Mouse (Mus musculus) heart, embryonic 13.5 days (tissue): ENCODE data around the gene Stpg2. TPM values are rescaled to one million over a fixed set of nuclear protein-coding genes. Genes with fewer than 3 reads are reported as not detected.
"Not testable (repeated sequence)": the region's sequence is repeated elsewhere in the genome, so short reads cannot be mapped to it uniquely, and the experiment has no call there.

Experiments
- ATAC-seq: fragments of 200-750 bp; cut with Nextera tagmentation; 2 replicates; pipeline ENCODE4 v1.8.0; 2017; ENCODE audit warnings: moderate TSS enrichment; ENCODE audit not compliant: insufficient number of reproducible peaks, low FRiP score, low TSS enrichment; ENCODE audit errors: extremely low read depth
- H3K27ac ChIP-seq: fragments of 300-500 bp; sonication (generic); replicated peaks from 2 replicates; pipeline ENCODE4 v1.5.1; 2015; ENCODE audit warnings: moderate library complexity, mild to moderate bottlenecking, inconsistent platforms
- H3K27me3 ChIP-seq: fragments of 300-500 bp; sonication (generic); replicated peaks from 2 replicates; pipeline ENCODE4 v1.6.1; 2015; ENCODE audit warnings: mild to moderate bottlenecking, inconsistent platforms
- H3K36me3 ChIP-seq: fragments of 300-500 bp; sonication (generic); 2 replicates; pipeline ENCODE4 v1.6.1; 2015; ENCODE audit warnings: mild to moderate bottlenecking, inconsistent platforms
- H3K4me1 ChIP-seq: fragments of 300-500 bp; sonication (generic); 2 replicates; pipeline ENCODE4 v1.6.1; 2015; ENCODE audit warnings: inconsistent platforms
- H3K4me2 ChIP-seq: fragments of 300-500 bp; sonication (generic); 2 replicates; pipeline ENCODE4 v1.6.1; 2015; ENCODE audit warnings: inconsistent platforms, mild to moderate bottlenecking, moderate library complexity
- H3K4me3 ChIP-seq: fragments of 300-500 bp; sonication (generic); 2 replicates; pipeline ENCODE4 v1.5.1; 2015; ENCODE audit warnings: moderate library complexity, mild to moderate bottlenecking, inconsistent platforms
- H3K9ac ChIP-seq: fragments of 300-500 bp; sonication (generic); 2 replicates; pipeline ENCODE4 v1.6.1; 2015; ENCODE audit warnings: inconsistent platforms, mild to moderate bottlenecking, moderate library complexity
- H3K9me3 ChIP-seq: fragments of 300-500 bp; sonication (generic); 2 replicates; pipeline ENCODE4 v1.6.1; 2016; ENCODE audit warnings: inconsistent platforms
- WGBS: fragments of 180-500 bp; shearing (Covaris S2); methylation state at CpG from one replicate; pipeline ENCODE4 v1.1.7; 2015; ENCODE audit warnings: mixed read lengths; 5-methylcytosine and 5-hydroxymethylcytosine counted together
- polyA plus RNA-seq: library from polyadenylated mRNA; unstranded; fragments of >200 nt; fragmentation: Nextera tagmentation; extraction: Ambion mirVana; gene quantifications from 2 replicates; pipeline ENCODE4 v1.2.1, GENCODE M21; 2015

Stpg2 gene
- polyA plus RNA-seq, 1 experiment from 2014 or later, result not detected

DNA sequence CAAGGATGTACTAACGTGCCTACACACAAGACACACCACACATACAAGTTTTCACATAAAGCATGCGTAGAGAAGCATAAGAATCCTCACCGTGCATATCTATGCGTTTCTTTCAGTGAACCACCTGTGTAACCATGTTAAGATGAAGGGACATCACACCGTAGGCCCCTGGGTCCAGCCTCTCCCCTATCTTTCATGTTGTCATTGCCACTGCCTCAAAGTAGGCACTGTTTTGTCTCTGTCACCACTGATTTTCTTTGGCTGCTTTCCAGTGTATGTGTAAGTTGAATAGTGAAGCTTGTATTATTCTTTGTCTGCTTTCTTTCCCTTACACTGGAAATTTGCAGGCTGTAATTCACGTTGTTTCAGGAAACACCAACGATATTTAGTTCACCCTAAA lies 236.7 kb downstream of the Stpg2 start:
- no peak overlapping the region for H3K4me3 ChIP-seq
- H3K4me1 ChIP-seq, result peaks cover 6% of the 10 kb centered on the region; the same call in 1 of the 2 replicates
- ATAC-seq, result no peak
- H3K9me3 ChIP-seq, result no peaks in the 10 kb centered on the region
- 42% methylated on average over 7 of the region's 7 CpGs for WGBS
- 0 out of 2 replicates have a peak overlapping the region, but pooled peaks have one; percentile 15 for H3K4me2 ChIP-seq
- H3K27me3 ChIP-seq, result no peaks in the 10 kb centered on the region
- H3K9ac ChIP-seq, result no peak overlapping the region
- H3K36me3 ChIP-seq, result no peaks in the 10 kb centered on the region
- no peak overlapping the region for H3K27ac ChIP-seq

GRCm38 (mm10) chr3:139495939-139496338 lies 290.4 kb downstream of the Stpg2 start:
- H3K36me3 ChIP-seq, result no peaks in the 10 kb centered on the region
- no peak for ATAC-seq
- H3K9me3 ChIP-seq, result no peaks in the 10 kb centered on the region
- H3K4me1 ChIP-seq, result 0 out of 2 replicates have a peak, but pooled peaks cover 3% of the 10 kb centered on the region
- no peaks in the 10 kb centered on the region for H3K27me3 ChIP-seq
- H3K27ac ChIP-seq, result no peak overlapping the region
- H3K4me3 ChIP-seq, result no peak overlapping the region
- no peak overlapping the region for H3K4me2 ChIP-seq
- no peak overlapping the region for H3K9ac ChIP-seq
- 41% methylated on average over 3 of the region's 3 CpGs for WGBS

GRCm38 (mm10) chr3:139502216-139502615 lies 296.7 kb downstream of the Stpg2 start:
- Histone ChIP-seq H3K4me3 (no peak overlapping the region), H3K9ac (no peak overlapping the region), H3K4me2 (no peak overlapping the region), H3K4me1 (no peaks in the 10 kb centered on the region), H3K27ac (no peak overlapping the region), H3K27me3 (no peaks in the 10 kb centered on the region), H3K9me3 (no peaks in the 10 kb centered on the region), H3K36me3 (no peaks in the 10 kb centered on the region)
- whole genome bisulfite sequencing, result 74% methylated on average over 5 of the region's 5 CpGs
- no peak for ATAC-seq

GRCm38 (mm10) chr3:139509275-139509985 lies 303.9 kb downstream of the Stpg2 start:
- Histone ChIP-seq H3K4me3 (no peak overlapping the region), H3K27ac (no peak overlapping the region), H3K27me3 (no peaks in the 10 kb centered on the region), H3K36me3 (no peaks in the 10 kb centered on the region), H3K9me3 (no peaks in the 10 kb centered on the region), H3K4me2 (no peak overlapping the region), H3K9ac (no peak overlapping the region), H3K4me1 (no peaks in the 10 kb centered on the region)
- 51% methylated on average over 6 of the region's 6 CpGs for WGBS
- no peak for ATAC-seq

GRCm38 (mm10) chr3:139578496-139578895 lies 373.0 kb downstream of the Stpg2 start:
- no peak overlapping the region for H3K4me2 ChIP-seq
- WGBS, result 74% methylated on average over 2 of the region's 2 CpGs
- no peak overlapping the region for H3K4me3 ChIP-seq
- no peaks in the 10 kb centered on the region for H3K4me1 ChIP-seq
- ATAC-seq, result no peak
- no peaks in the 10 kb centered on the region for H3K27me3 ChIP-seq
- no peaks in the 10 kb centered on the region for H3K9me3 ChIP-seq
- no peaks in the 10 kb centered on the region for H3K36me3 ChIP-seq
- H3K27ac ChIP-seq, result no peak overlapping the region
- no peak overlapping the region for H3K9ac ChIP-seq

GRCm38 (mm10) chr3:139581298-139581697 lies 375.8 kb downstream of the Stpg2 start:
- Histone ChIP-seq H3K4me3 (no peak overlapping the region), H3K27me3 (no peaks in the 10 kb centered on the region), H3K27ac (no peak overlapping the region), H3K9me3 (no peaks in the 10 kb centered on the region), H3K4me2 (no peak overlapping the region), H3K9ac (no peak overlapping the region), H3K4me1 (no peaks in the 10 kb centered on the region), H3K36me3 (no peaks in the 10 kb centered on the region)
- no peak for ATAC-seq

GRCm38 (mm10) chr3:139599508-139599907 lies 394.0 kb downstream of the Stpg2 start:
- Histone ChIP-seq H3K4me1 (no peaks in the 10 kb centered on the region), H3K9ac (no peak overlapping the region), H3K4me3 (no peak overlapping the region), H3K27ac (no peak overlapping the region), H3K9me3 (no peaks in the 10 kb centered on the region), H3K36me3 (no peaks in the 10 kb centered on the region), H3K27me3 (no peaks in the 10 kb centered on the region), H3K4me2 (no peak overlapping the region)
- no peak for ATAC-seq
- 64% methylated on average over 3 of the region's 3 CpGs for WGBS

GRCm38 (mm10) chr3:139608267-139608666 lies 402.8 kb downstream of the Stpg2 start:
- not testable (repeated sequence) for H3K4me2 ChIP-seq, H3K27ac ChIP-seq, H3K4me1 ChIP-seq, H3K9me3 ChIP-seq, ATAC-seq, H3K9ac ChIP-seq, H3K36me3 ChIP-seq, H3K27me3 ChIP-seq, H3K4me3 ChIP-seq

GRCm38 (mm10) chr3:139614641-139615040 lies 409.1 kb downstream of the Stpg2 start:
- no peaks in the 10 kb centered on the region for H3K36me3 ChIP-seq
- 49% methylated on average over 3 of the region's 3 CpGs for WGBS

DNA sequence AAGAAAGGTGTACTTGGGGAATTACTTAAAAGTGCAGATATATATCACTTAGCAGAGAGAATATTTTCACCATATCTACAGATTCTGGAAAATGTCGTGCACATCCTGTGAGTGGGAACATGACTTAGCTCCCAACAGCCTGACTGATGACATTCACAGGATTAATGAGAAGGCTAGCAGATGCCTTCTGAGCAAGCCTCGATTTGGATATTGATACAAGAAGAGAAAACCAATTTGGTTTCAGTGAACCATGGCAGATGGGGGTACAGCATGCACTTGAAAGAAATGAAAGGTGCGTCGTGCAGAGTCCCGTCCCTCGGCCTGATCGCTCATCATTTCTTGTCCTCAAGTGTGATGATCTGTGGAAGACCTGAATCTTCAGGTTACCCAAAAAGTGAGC lies 410.3 kb downstream of the Stpg2 start:
- Histone ChIP-seq H3K4me2 (no peak overlapping the region), H3K9ac (no peak overlapping the region), H3K4me3 (no peak overlapping the region), H3K27me3 (no peaks in the 10 kb centered on the region), H3K27ac (no peak overlapping the region), H3K9me3 (no peaks in the 10 kb centered on the region), H3K4me1 (no peaks in the 10 kb centered on the region), H3K36me3 (no peaks in the 10 kb centered on the region)
- ATAC-seq, result no peak
- WGBS, result 79% methylated on average over 7 of the region's 7 CpGs

More at GRCm38 (mm10) chr3:139614641-139615040, 409.1 kb downstream of the Stpg2 start:
- H3K9ac ChIP-seq, result no peak overlapping the region
- no peak for ATAC-seq
- no peaks in the 10 kb centered on the region for H3K27me3 ChIP-seq
- H3K4me2 ChIP-seq, result no peak overlapping the region
- H3K9me3 ChIP-seq, result no peaks in the 10 kb centered on the region
- no peak overlapping the region for H3K4me3 ChIP-seq
- H3K27ac ChIP-seq, result no peak overlapping the region
- no peaks in the 10 kb centered on the region for H3K4me1 ChIP-seq

DNA sequence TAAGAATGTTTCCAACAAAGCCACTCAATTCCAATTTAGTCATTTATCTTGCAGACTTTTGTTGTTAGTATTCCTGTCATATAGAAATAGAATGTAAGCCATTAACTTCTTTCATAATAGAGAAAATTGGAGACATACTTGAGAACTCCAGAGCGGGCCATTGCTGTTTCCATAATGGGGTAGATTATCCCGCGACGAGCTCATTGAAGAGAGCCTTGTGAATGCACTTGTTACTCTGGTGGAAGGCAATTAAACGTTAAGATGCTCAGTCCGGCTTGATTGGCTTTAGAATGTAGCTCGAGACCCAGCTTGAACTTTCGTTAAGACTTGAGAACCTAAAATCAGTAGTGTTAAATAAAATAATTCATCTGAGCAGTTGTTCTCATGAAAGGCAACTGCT lies 432.4 kb downstream of the Stpg2 start:
- ATAC-seq, result no peak
- no peaks in the 10 kb centered on the region for H3K27me3 ChIP-seq
- 77% methylated on average over 8 of the region's 8 CpGs for WGBS

GRCm38 (mm10) chr3:139651505-139651904 lies 446.0 kb downstream of the Stpg2 start:
- Histone ChIP-seq H3K9ac (no peak overlapping the region), H3K36me3 (no peaks in the 10 kb centered on the region), H3K27me3 (no peaks in the 10 kb centered on the region), H3K9me3 (no peaks in the 10 kb centered on the region), H3K27ac (no peak overlapping the region), H3K4me1 (no peaks in the 10 kb centered on the region), H3K4me2 (no peak overlapping the region), H3K4me3 (no peak overlapping the region)
- ATAC-seq, result no peak
- 66% methylated on average over 4 of the region's 4 CpGs for WGBS

More for the DNA sequence above, 432.4 kb downstream of the Stpg2 start:
- Histone ChIP-seq H3K4me2 (no peak overlapping the region), H3K9me3 (no peaks in the 10 kb centered on the region), H3K4me1 (no peaks in the 10 kb centered on the region), H3K36me3 (no peaks in the 10 kb centered on the region), H3K4me3 (no peak overlapping the region), H3K9ac (no peak overlapping the region), H3K27ac (no peak overlapping the region)
